Mouse (Mus musculus) spleen, embryonic (tissue): Measurements from ENCODE around the gene Kdm4d.
"Not testable (repeated sequence)": the region's sequence is repeated elsewhere in the genome, so short reads cannot be mapped to it uniquely, and the experiment has no call there.

Experiments used
- CTCF ChIA-PET: fragments of 350-600 bp; sonication (Branson Sonifier 250); formaldehyde crosslinking; loops from one replicate; lab custom pipeline; 2022; lab: Charles Lee

Kdm4d gene

GRCm38 (mm10) chr9:14456320-14456719 lies 44.0 kb downstream of the Kdm4d start:
- CTCF ChIA-PET, result no interaction called here

DNA sequence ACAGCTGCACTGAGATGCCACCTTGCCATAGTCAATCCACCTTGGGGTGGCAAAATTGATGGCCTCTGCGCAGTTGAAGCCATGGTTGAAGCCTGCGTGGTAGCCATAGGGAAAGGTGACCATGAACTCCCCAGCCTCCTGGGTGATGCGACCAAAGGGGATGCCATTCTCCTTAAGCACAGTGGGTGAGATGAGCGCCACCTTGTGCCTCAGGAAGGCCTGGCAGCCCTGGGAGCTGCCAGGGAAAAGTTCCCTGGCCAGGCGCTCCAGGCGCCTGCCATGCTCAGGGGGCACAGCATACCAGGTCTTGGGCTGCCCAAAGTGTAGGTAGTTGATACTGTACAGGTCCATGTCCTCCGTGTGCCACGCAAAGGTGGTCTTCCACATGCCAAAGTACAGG lies 49.2 kb downstream of the Kdm4d start:
- CTCF ChIA-PET, result not testable (repeated sequence)

GRCm38 (mm10) chr9:14447086-14447485 lies 53.2 kb downstream of the Kdm4d start:
- CTCF ChIA-PET, result not testable (repeated sequence)

DNA sequence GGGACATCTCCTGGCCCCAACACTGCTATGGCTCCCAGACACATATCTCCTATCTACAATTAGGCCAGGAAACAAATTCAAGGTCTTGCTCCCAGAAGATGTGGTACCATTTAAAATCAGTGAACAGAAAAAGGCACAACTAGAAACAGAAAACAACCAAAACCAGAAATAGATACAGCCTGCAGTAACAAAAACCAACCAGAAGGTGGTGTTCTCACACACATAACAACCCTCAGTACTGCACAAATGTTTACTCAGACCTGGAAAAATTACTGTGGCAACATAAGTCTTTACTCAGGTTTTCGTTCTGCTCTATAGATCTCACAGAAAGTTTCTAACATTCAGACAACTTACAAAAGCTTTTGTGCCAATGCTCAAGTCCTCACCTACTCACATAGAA lies 59.9 kb downstream of the Kdm4d start:
- CTCF ChIA-PET, result no interaction called here

- CTCF ChIA-PET, result no interaction called here
Measured at GRCm38 (mm10) chr9:14433252-14433939, 66.9 kb downstream of the Kdm4d start.
